Mouse (Mus musculus): ENCODE results near the gene Xpot.

Xpot gene

GRCm38 (mm10) chr10:121626186-121626882, at the start of gene Xpot:
Gene Xpot, minus strand, starts transcription at chr10:121626332.
- in situ Hi-C loops (cut with MboI, MseI), result no loop called here

GRCm38 (mm10) chr10:121669103-121669502, 43.0 kb upstream of the Xpot start:
- in situ Hi-C loops (cut with MboI, MseI), result loop anchor here (25.0 kb wide), 1 partner anchor 557 kb away; no protein-coding TSS in a partner anchor

GRCm38 (mm10) chr10:121665631-121666145, 39.6 kb upstream of the Xpot start:
- in situ Hi-C loops (cut with MboI, MseI), result loop anchor here (25.0 kb wide), 1 partner anchor 553 kb away; no protein-coding TSS in a partner anchor

- in situ Hi-C loops (cut with MboI, MseI), result loop anchor here (25.0 kb wide), 1 partner anchor 551 kb away; no protein-coding TSS in a partner anchor
Measured at GRCm38 (mm10) chr10:121663599-121663998, 37.5 kb upstream of the Xpot start.

GRCm38 (mm10) chr10:121662711-121663110, 36.6 kb upstream of the Xpot start:
- in situ Hi-C loops (cut with MboI, MseI), result loop anchor here (25.0 kb wide), 1 partner anchor 550 kb away; no protein-coding TSS in a partner anchor

GRCm38 (mm10) chr10:121655907-121656306, 29.8 kb upstream of the Xpot start:
- in situ Hi-C loops (cut with MboI, MseI), result loop anchor here (25.0 kb wide), 1 partner anchor 544 kb away; no protein-coding TSS in a partner anchor

GRCm38 (mm10) chr10:121653079-121653478, 26.9 kb upstream of the Xpot start:
- in situ Hi-C loops (cut with MboI, MseI), result loop anchor here (25.0 kb wide), 1 partner anchor 541 kb away; no protein-coding TSS in a partner anchor

GRCm38 (mm10) chr10:121646294-121646693, 20.2 kb upstream of the Xpot start:
- in situ Hi-C loops (cut with MboI, MseI), result loop anchor here (5.0 kb wide), 2 partner anchors 46 to 86 kb away; no protein-coding TSS in a partner anchor

GRCm38 (mm10) chr10:121642054-121642947, 16.2 kb upstream of the Xpot start:
- in situ Hi-C loops (cut with MboI, MseI), result no loop called here

GRCm38 (mm10) chr10:121641272-121642053, 15.3 kb upstream of the Xpot start, which contains the start of gene D930020B18Rik:
Gene D930020B18Rik, plus strand, starts transcription at chr10:121641588.
- in situ Hi-C loops (cut with MboI, MseI), result no loop called here

GRCm38 (mm10) chr10:121640944-121641271, 14.8 kb upstream of the Xpot start:
- in situ Hi-C loops (cut with MboI, MseI), result no loop called here

GRCm38 (mm10) chr10:121640150-121640930, 14.2 kb upstream of the Xpot start:
- in situ Hi-C loops (cut with MboI, MseI), result no loop called here

- in situ Hi-C loops (cut with MboI, MseI), result loop anchor here (5.0 kb wide), 1 partner anchor 403 kb away; no protein-coding TSS in a partner anchor
Measured at GRCm38 (mm10) chr10:121639573-121639972, 13.4 kb upstream of the Xpot start.

- in situ Hi-C loops (cut with MboI, MseI), result loop anchor here (5.0 kb wide), 1 partner anchor 406 kb away; no protein-coding TSS in a partner anchor
Measured at GRCm38 (mm10) chr10:121636276-121636675, 10.1 kb upstream of the Xpot start.

- in situ Hi-C loops (cut with MboI, MseI), result no loop called here
Measured at GRCm38 (mm10) chr10:121634159-121634558, 8.0 kb upstream of the Xpot start.

- in situ Hi-C loops (cut with MboI, MseI), result no loop called here
Measured at GRCm38 (mm10) chr10:121628561-121629040, 2.5 kb upstream of the Xpot start.

- in situ Hi-C loops (cut with MboI, MseI), result no loop called here
Measured at GRCm38 (mm10) chr10:121627216-121627852, 1.2 kb upstream of the Xpot start.

GRCm38 (mm10) chr10:121625407-121626185, 536 bp downstream of the Xpot start:
- in situ Hi-C loops (cut with MboI, MseI), result no loop called here

- in situ Hi-C loops (cut with MboI, MseI), result no loop called here
Measured at GRCm38 (mm10) chr10:121625006-121625405, 1.1 kb downstream of the Xpot start.
